Mouse (Mus musculus) MEL (cell line): ENCODE data around the gene Sept5.

ENCODE experiments used
- CTCF ChIP-seq, 3 experiments: IDR thresholded peaks in 2 of 3; conservative IDR thresholded peaks in 1 of 3; 2 replicates each; pipeline ENCODE4 v1.5.1; 2011 to 2012; ENCODE audit warnings: low read length in 3 of 3, low read depth in 2 of 3, mild to moderate bottlenecking in 2 of 3, improper control_type of control experiment in 1 of 3, inconsistent platforms in 1 of 3, mixed read lengths in 1 of 3, moderate library complexity in 1 of 3; ENCODE audit not compliant: control insufficient read depth in 1 of 3, insufficient read depth in 1 of 3, poor library complexity in 1 of 3, severe bottlenecking in 1 of 3
- EP300 ChIP-seq, 2 experiments: IDR thresholded peaks; 2 replicates each; pipeline ENCODE4 v1.6.1; 2011; ENCODE audit warnings: improper control_type of control experiment in 2 of 2, low read length in 2 of 2, low read depth in 1 of 2, mild to moderate bottlenecking in 1 of 2
- MEF2A ChIP-seq: IDR thresholded peaks from 2 replicates; pipeline ENCODE4 v1.6.1; 2014; ENCODE audit warnings: low read depth, mild to moderate bottlenecking, inconsistent platforms, low read length, improper control_type of control experiment; ENCODE audit not compliant: poor library complexity, insufficient replicate concordance, severe bottlenecking; ENCODE audit errors: extremely low read depth
- POLR2A ChIP-seq, 2 experiments: IDR thresholded peaks; 2 replicates each; pipeline ENCODE4 v1.6.1; 2011 to 2012; ENCODE audit warnings: low read length in 2 of 2, mild to moderate bottlenecking in 2 of 2, control low read depth in 1 of 2, improper control_type of control experiment in 1 of 2, low read depth in 1 of 2, moderate library complexity in 1 of 2; ENCODE audit not compliant: control insufficient read depth in 1 of 2, insufficient read depth in 1 of 2, poor library complexity in 1 of 2
- RAD21 ChIP-seq: IDR thresholded peaks from 2 replicates; pipeline ENCODE4 v1.6.1; 2011; ENCODE audit warnings: mild to moderate bottlenecking, low read depth, low read length, improper control_type of control experiment
- TCF12 ChIP-seq: IDR thresholded peaks from 2 replicates; pipeline ENCODE4 v1.6.1; 2014; ENCODE audit warnings: low read depth, mild to moderate bottlenecking, inconsistent platforms, low read length, improper control_type of control experiment, moderate library complexity
- ZKSCAN1 ChIP-seq: IDR thresholded peaks from 2 replicates; pipeline ENCODE4 v1.6.1; 2012; ENCODE audit warnings: low read depth, mild to moderate bottlenecking, inconsistent platforms, low read length, improper control_type of control experiment, moderate library complexity

DNA sequence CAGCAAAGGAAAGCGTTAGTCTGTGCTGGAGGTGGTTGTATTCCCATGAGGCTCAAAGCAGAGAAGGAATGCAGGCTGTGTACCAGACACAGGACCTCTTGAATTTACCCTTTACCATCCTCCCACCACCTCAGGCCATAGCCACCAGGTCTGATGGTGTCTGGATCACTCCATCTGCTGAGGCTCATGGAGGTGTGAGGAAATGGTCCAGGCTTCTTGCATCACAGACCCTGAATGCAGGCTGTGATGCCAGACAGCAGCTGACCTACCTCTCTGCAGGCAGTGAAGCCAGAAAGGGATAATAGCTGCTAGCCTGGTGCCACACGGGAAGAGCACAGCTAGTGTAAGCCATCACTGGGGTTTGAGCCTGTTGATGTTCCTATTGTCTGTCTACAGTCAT lies 8.6 kb upstream of the Sept5 start:
- no peak for TF ChIP-seq EP300 (IDR thresholded peaks at IDR 0.05; ENCODE audit: low read depth in 1 of 2, low read length in 2 of 2)
- no peak for TF ChIP-seq RAD21
- no peak for TF ChIP-seq MEF2A
- TF ChIP-seq POLR2A (IDR thresholded peaks at IDR 0.05; ENCODE audit: control insufficient read depth in 1 of 2, insufficient read depth in 1 of 2, low read depth in 1 of 2, low read length in 2 of 2, poor library complexity in 1 of 2) = no peak
- no peak for TF ChIP-seq CTCF (IDR thresholded peaks at IDR 0.05 in 2 of 3, conservative IDR thresholded peaks at IDR 0.05 in 1 of 3; ENCODE audit: control insufficient read depth in 1 of 3, insufficient read depth in 1 of 3, low read depth in 2 of 3, low read length in 3 of 3, poor library complexity in 1 of 3, severe bottlenecking in 1 of 3)
- no peak for TF ChIP-seq TCF12
- TF ChIP-seq ZKSCAN1 = no peak
